Mouse (Mus musculus) urinary bladder, postnatal 10 days (tissue): ENCODE measurements around the gene Olfml2b.

Source experiments
- DNase-seq: peaks from one replicate; pipeline ENCODE4 v3.0.0; 2022; ENCODE audit warnings: low spot score

Olfml2b gene

GRCm38 (mm10) chr1:170644255-170645205 lies at the start of gene Olfml2b:
Gene Olfml2b (plus strand): TSS chr1:170644532.
- DNase-seq, result peak; percentile 42

- no peak for DNase-seq
Measured at GRCm38 (mm10) chr1:170594575-170594974, 49.8 kb upstream of the Olfml2b start.

- no peak for DNase-seq
Measured at GRCm38 (mm10) chr1:170605228-170606001, 38.9 kb upstream of the Olfml2b start.

GRCm38 (mm10) chr1:170607231-170607917 lies 37.0 kb upstream of the Olfml2b start:
- DNase-seq, result no peak

GRCm38 (mm10) chr1:170608461-170609071 lies 35.8 kb upstream of the Olfml2b start:
- DNase-seq, result no peak

- no peak for DNase-seq
Measured at GRCm38 (mm10) chr1:170609872-170610271, 34.5 kb upstream of the Olfml2b start.

GRCm38 (mm10) chr1:170610289-170610688 lies 34.0 kb upstream of the Olfml2b start:
- DNase-seq, result no peak

GRCm38 (mm10) chr1:170610695-170611094 lies 33.6 kb upstream of the Olfml2b start:
- DNase-seq, result no peak

GRCm38 (mm10) chr1:170611631-170612030 lies 32.7 kb upstream of the Olfml2b start:
- DNase-seq, result no peak

GRCm38 (mm10) chr1:170612968-170613872 lies 31.1 kb upstream of the Olfml2b start:
- no peak for DNase-seq

GRCm38 (mm10) chr1:170619686-170620374 lies 24.5 kb upstream of the Olfml2b start:
- DNase-seq, result no peak

- DNase-seq, result no peak
Measured at GRCm38 (mm10) chr1:170622934-170623333, 21.4 kb upstream of the Olfml2b start.

GRCm38 (mm10) chr1:170623432-170623831 lies 20.9 kb upstream of the Olfml2b start:
- DNase-seq, result no peak

GRCm38 (mm10) chr1:170630489-170630888 lies 13.8 kb upstream of the Olfml2b start:
- no peak for DNase-seq

GRCm38 (mm10) chr1:170631571-170631970 lies 12.8 kb upstream of the Olfml2b start:
- no peak for DNase-seq

GRCm38 (mm10) chr1:170632385-170632784 lies 11.9 kb upstream of the Olfml2b start:
- DNase-seq, result no peak

- no peak for DNase-seq
Measured at GRCm38 (mm10) chr1:170632856-170633255, 11.5 kb upstream of the Olfml2b start.

GRCm38 (mm10) chr1:170638941-170639340 lies 5.4 kb upstream of the Olfml2b start:
- no peak for DNase-seq

- no peak for DNase-seq
Measured at GRCm38 (mm10) chr1:170645896-170646605, 1.7 kb downstream of the Olfml2b start.
